Mouse (Mus musculus): ENCODE results near the gene Gm4763.

GRCm38 (mm10) chr7:24761161-24761560 is 34.5 kb upstream of the Gm4763 start:
- TF ChIP-seq POLR2A (IDR thresholded peaks at IDR 0.05; ENCODE audit: borderline replicate concordance, low read depth, low read length) (no peak), CTCF (IDR thresholded peaks at IDR 0.05; ENCODE audit: low read depth, low read length) (no peak)
